Mouse (Mus musculus): ENCODE results near the gene Mdh2. TPM values are rescaled to one million over a fixed set of nuclear protein-coding genes. Genes with fewer than 3 reads are reported as not detected.
A peak's percentile ranks its signal among the peaks of the same experiment; 100 is the strongest.

Mdh2 gene
- polyA plus RNA-seq, 1 experiment, result 725 TPM

DNA sequence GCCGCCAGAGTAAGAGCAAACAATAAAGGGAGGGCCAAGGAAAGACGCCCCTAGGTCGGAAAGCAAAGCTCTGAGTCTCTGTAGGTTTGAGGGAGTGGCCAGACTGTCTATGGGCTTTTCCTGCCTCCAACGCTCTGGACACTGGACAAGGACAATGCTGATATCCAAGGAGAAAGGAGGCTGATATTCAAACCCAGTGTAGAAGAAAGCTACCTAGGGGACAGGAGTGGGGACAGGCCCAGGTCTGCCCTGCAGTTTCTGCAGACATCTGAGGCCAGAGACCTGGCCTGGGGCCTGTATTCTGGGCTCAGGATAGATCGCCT lies 16.5 kb downstream of the Mdh2 start:
- no peak overlapping the region for H3K4me3 ChIP-seq
- no peaks in the 10 kb centered on the region for H3K27me3 ChIP-seq (ENCODE audit: control insufficient read depth, insufficient read depth, insufficient read length)
- peak overlapping the region; percentile 76 for H3K4me2 ChIP-seq (ENCODE audit: low read depth)
- TF ChIP-seq TCF12 (IDR thresholded peaks at IDR 0.05; ENCODE audit: insufficient read depth, poor library complexity, severe bottlenecking) (no peak), POLR2A (IDR thresholded peaks at IDR 0.05; ENCODE audit: insufficient read length, low read depth) (no peak), SRF (IDR thresholded peaks at IDR 0.05; ENCODE audit: control insufficient read depth, insufficient read length, low read depth) (no peak), CEBPB (IDR thresholded peaks at IDR 0.05; ENCODE audit: insufficient read depth, poor library complexity, severe bottlenecking) (no peak)
- H3K79me2 ChIP-seq (ENCODE audit: control insufficient read depth, insufficient read depth), result no peaks in the 10 kb centered on the region
- no peak overlapping the region for H3ac ChIP-seq (ENCODE audit: control insufficient read depth, insufficient read length)
- peaks cover 14% of the 10 kb centered on the region for H3K36me3 ChIP-seq (ENCODE audit: control insufficient read depth, insufficient read depth)

DNA sequence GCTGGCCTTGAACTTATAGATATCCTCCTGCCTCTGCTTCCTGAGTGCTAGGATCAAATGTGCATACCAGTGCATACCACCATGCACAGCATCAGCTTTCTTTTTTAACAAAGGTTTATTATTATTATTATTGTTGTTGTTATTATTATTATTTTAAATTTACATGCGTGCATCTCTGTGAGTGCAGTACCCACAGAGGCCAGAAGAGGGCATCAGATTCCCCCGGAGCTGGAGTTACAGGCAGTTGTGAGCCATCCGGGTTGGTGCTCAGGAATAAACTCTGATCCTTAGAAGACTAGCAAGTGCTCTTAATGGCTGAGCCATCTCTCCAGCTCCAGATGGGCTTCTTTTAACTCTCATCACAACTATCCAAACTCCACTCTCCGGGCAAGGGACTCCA lies 21.5 kb downstream of the Mdh2 start:
- no peak for TF ChIP-seq MYOG (IDR thresholded peaks at IDR 0.05; ENCODE audit: control insufficient read depth in 1 of 3, insufficient read depth in 1 of 3, insufficient read length in 2 of 3, low read depth in 2 of 3)
- TF ChIP-seq SRF (IDR thresholded peaks at IDR 0.05; ENCODE audit: control insufficient read depth, insufficient read length, low read depth), result no peak
- TF ChIP-seq CEBPB (IDR thresholded peaks at IDR 0.05; ENCODE audit: insufficient read depth, poor library complexity, severe bottlenecking), result no peak
- TF ChIP-seq MAX (IDR thresholded peaks at IDR 0.05; ENCODE audit: low read depth), result no peak
- no peak for TF ChIP-seq TCF12 (IDR thresholded peaks at IDR 0.05; ENCODE audit: insufficient read depth, poor library complexity, severe bottlenecking)
- no peak for TF ChIP-seq E2F4 (IDR thresholded peaks at IDR 0.05; ENCODE audit: insufficient read depth)
- TF ChIP-seq POLR2AphosphoS2 (IDR thresholded peaks at IDR 0.05; ENCODE audit: insufficient read length, low read depth), result no peak
- no peak for TF ChIP-seq REST (IDR thresholded peaks at IDR 0.05; ENCODE audit: insufficient read depth, insufficient read length)
- no peak for TF ChIP-seq POLR2A (IDR thresholded peaks at IDR 0.05; ENCODE audit: insufficient read length, low read depth)
- Histone ChIP-seq H3ac (ENCODE audit: control insufficient read depth, insufficient read length) (no peak overlapping the region), H3K4me3 (no peak overlapping the region), H3K27me3 (ENCODE audit: control insufficient read depth, insufficient read depth, insufficient read length) (peaks cover 33% of the 10 kb centered on the region), H3K36me3 (ENCODE audit: control insufficient read depth, insufficient read depth) (no peaks in the 10 kb centered on the region), H3K79me2 (ENCODE audit: control insufficient read depth, insufficient read depth) (no peaks in the 10 kb centered on the region), H3K4me2 (ENCODE audit: low read depth) (no peak overlapping the region)

DNA sequence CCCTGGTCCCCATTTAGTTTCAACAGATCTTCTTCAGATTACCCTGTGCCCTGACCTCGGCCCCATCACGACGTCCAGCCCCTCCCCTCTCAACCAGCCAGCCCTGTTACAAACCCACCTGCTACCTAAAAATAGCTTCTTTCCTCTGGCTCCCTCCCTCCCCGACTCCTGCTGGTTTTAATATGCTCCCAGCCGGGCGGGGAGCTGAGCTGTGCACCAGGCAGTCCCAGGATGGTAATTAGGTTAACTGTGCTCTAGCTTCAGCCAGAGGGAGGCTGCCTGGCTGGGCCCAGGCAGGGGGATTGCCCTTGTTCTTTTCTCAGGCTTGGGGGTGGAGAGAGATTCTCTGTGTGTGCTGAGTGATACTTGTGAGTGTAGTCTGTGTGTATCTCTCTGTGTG lies 22.6 kb downstream of the Mdh2 start:
- TF ChIP-seq USF1 (IDR thresholded peaks at IDR 0.05; ENCODE audit: low read depth), result no peak
- no peak for TF ChIP-seq POLR2A (IDR thresholded peaks at IDR 0.05; ENCODE audit: insufficient read length, low read depth)
- TF ChIP-seq REST (IDR thresholded peaks at IDR 0.05; ENCODE audit: insufficient read depth, insufficient read length), result no peak
- no peak for TF ChIP-seq TCF12 (IDR thresholded peaks at IDR 0.05; ENCODE audit: insufficient read depth, poor library complexity, severe bottlenecking)
- no peak for TF ChIP-seq MYOD1 (IDR thresholded peaks at IDR 0.05; ENCODE audit: control insufficient read depth in 1 of 3, insufficient read length in 2 of 3, low read depth in 2 of 3)
- no peak for TF ChIP-seq TCF3 (IDR thresholded peaks at IDR 0.05; ENCODE audit: insufficient read length, low read depth)
- TF ChIP-seq SRF (IDR thresholded peaks at IDR 0.05; ENCODE audit: control insufficient read depth, insufficient read length, low read depth), result no peak
- no peak for TF ChIP-seq POLR2AphosphoS2 (IDR thresholded peaks at IDR 0.05; ENCODE audit: insufficient read length, low read depth)
- no peak for TF ChIP-seq E2F4 (IDR thresholded peaks at IDR 0.05; ENCODE audit: insufficient read depth)
- no peak for TF ChIP-seq MYOG (IDR thresholded peaks at IDR 0.05; ENCODE audit: control insufficient read depth in 1 of 3, insufficient read depth in 1 of 3, insufficient read length in 2 of 3, low read depth in 2 of 3)
- Histone ChIP-seq H3K4me2 (ENCODE audit: low read depth) (no peak overlapping the region), H3K36me3 (ENCODE audit: control insufficient read depth, insufficient read depth) (no peaks in the 10 kb centered on the region), H3K4me3 (no peak overlapping the region), H3K27me3 (ENCODE audit: control insufficient read depth, insufficient read depth, insufficient read length) (peaks cover 37% of the 10 kb centered on the region), H3K79me2 (ENCODE audit: control insufficient read depth, insufficient read depth) (no peaks in the 10 kb centered on the region), H3ac (ENCODE audit: control insufficient read depth, insufficient read length) (no peak overlapping the region)

DNA sequence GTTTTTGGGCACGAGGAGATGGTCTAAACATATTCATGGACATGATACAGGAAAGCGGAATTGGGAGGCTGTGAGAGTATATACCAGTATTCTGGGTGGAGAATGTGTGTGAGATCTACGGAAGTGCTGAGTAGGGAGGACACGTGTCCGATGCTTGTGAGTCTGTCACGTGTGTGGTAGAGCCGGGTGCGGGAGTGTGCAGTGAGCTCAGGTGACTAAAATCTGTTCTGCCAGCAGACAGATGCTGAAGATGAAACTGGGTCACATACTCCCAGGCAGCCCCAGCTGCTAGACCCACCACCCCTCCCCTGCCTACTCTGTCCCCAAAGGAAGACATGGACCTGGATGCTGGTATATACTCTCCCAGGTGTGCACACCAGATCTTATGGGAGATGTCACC lies 24.4 kb downstream of the Mdh2 start:
- H3K79me2 ChIP-seq (ENCODE audit: control insufficient read depth, insufficient read depth), result no peaks in the 10 kb centered on the region
- no peak overlapping the region for H3K4me3 ChIP-seq
- H3ac ChIP-seq (ENCODE audit: control insufficient read depth, insufficient read length), result no peak overlapping the region
- TF ChIP-seq REST (IDR thresholded peaks at IDR 0.05; ENCODE audit: insufficient read depth, insufficient read length), result no peak
- no peak for TF ChIP-seq MYOG (IDR thresholded peaks at IDR 0.05; ENCODE audit: control insufficient read depth in 1 of 3, insufficient read depth in 1 of 3, insufficient read length in 2 of 3, low read depth in 2 of 3)
- TF ChIP-seq USF1 (IDR thresholded peaks at IDR 0.05; ENCODE audit: low read depth), result no peak
- TF ChIP-seq MAX (IDR thresholded peaks at IDR 0.05; ENCODE audit: low read depth), result no peak
- TF ChIP-seq TCF3 (IDR thresholded peaks at IDR 0.05; ENCODE audit: insufficient read length, low read depth), result no peak
- TF ChIP-seq POLR2AphosphoS2 (IDR thresholded peaks at IDR 0.05; ENCODE audit: insufficient read length, low read depth), result no peak
- TF ChIP-seq E2F4 (IDR thresholded peaks at IDR 0.05; ENCODE audit: insufficient read depth), result no peak
- no peak for TF ChIP-seq SRF (IDR thresholded peaks at IDR 0.05; ENCODE audit: control insufficient read depth, insufficient read length, low read depth)
- TF ChIP-seq MYOD1 (IDR thresholded peaks at IDR 0.05; ENCODE audit: control insufficient read depth in 1 of 3, insufficient read length in 2 of 3, low read depth in 2 of 3), result no peak
- TF ChIP-seq POLR2A (IDR thresholded peaks at IDR 0.05; ENCODE audit: insufficient read length, low read depth), result no peak
- no peak for TF ChIP-seq TCF12 (IDR thresholded peaks at IDR 0.05; ENCODE audit: insufficient read depth, poor library complexity, severe bottlenecking)
- TF ChIP-seq CEBPB (IDR thresholded peaks at IDR 0.05; ENCODE audit: insufficient read depth, poor library complexity, severe bottlenecking), result no peak
- peaks cover 37% of the 10 kb centered on the region for H3K27me3 ChIP-seq (ENCODE audit: control insufficient read depth, insufficient read depth, insufficient read length)
- no peaks in the 10 kb centered on the region for H3K36me3 ChIP-seq (ENCODE audit: control insufficient read depth, insufficient read depth)
- H3K4me2 ChIP-seq (ENCODE audit: low read depth), result no peak overlapping the region

DNA sequence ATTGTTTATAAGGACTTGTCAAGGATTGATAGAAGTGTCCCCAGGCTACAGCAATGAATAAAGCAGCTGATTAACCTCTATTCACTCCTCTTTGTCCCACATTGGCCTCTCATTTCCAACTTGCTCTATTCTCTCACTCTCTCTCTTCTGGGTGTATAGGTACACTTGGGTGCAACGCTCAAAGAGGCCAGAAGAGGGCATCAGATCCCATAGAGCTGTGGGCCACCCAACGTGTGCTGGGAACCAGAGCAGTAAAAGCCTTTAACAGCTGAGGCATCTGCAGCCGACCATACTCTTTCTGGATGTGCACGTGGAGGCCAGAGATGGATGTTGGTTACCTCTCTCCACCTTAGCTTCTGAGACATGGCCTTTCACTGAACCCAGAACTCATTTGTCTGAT lies 24.9 kb downstream of the Mdh2 start:
- Histone ChIP-seq H3K79me2 (ENCODE audit: control insufficient read depth, insufficient read depth) (no peaks in the 10 kb centered on the region), H3K4me3 (no peak overlapping the region), H3K36me3 (ENCODE audit: control insufficient read depth, insufficient read depth) (no peaks in the 10 kb centered on the region), H3ac (ENCODE audit: control insufficient read depth, insufficient read length) (no peak overlapping the region), H3K27me3 (ENCODE audit: control insufficient read depth, insufficient read depth, insufficient read length) (peaks cover 37% of the 10 kb centered on the region), H3K4me2 (ENCODE audit: low read depth) (no peak overlapping the region)
- TF ChIP-seq REST (IDR thresholded peaks at IDR 0.05; ENCODE audit: insufficient read depth, insufficient read length) (no peak), POLR2AphosphoS2 (IDR thresholded peaks at IDR 0.05; ENCODE audit: insufficient read length, low read depth) (no peak), E2F4 (IDR thresholded peaks at IDR 0.05; ENCODE audit: insufficient read depth) (no peak)
